Mouse (Mus musculus): ENCODE measurements around the gene Hmgb1.

DNA sequence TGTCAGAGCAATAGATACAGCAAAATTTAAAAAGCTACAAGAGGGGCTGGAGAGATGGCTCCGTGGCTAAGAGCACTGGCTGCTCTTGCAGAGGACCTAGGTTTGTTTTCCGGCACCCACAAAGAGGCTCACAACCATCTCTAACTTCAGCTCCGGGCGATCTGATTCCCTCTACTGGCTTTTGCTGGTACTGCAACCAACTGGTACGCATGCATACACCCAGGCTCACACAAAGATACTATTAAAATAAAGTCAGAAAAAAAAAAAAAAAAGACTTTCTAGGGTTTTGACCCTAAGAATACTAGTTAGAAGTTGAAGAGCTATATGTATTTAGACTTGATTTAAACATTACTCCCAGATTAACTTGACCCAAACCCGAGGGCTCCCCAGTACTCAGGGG, 82.4 kb downstream of the Hmgb1 start:
- TF ChIP-seq CTCF (IDR thresholded peaks at IDR 0.05; ENCODE audit: low read depth, low read length) (no peak), TAL1 (conservative IDR thresholded peaks at IDR 0.05; ENCODE audit: low read depth, low read length) (no peak), GATA1 (IDR thresholded peaks at IDR 0.05; ENCODE audit: borderline replicate concordance, low read length) (no peak)
